Mouse (Mus musculus): ENCODE data around the gene Hddc3. TPM values are rescaled to one million over a fixed set of nuclear protein-coding genes. Genes with fewer than 3 reads are reported as not detected.

Gene Hddc3
- polyA plus RNA-seq, 1 experiment = 54.6 TPM

- H3K4me3 ChIP-seq (ENCODE audit: insufficient read depth, low read length) = no peak overlapping the region
- H3K4me1 ChIP-seq (ENCODE audit: control insufficient read depth, insufficient read depth, low read length) = peaks cover 5% of the 10 kb centered on the region; the same call in 1 of the 2 replicates
- no peak overlapping the region for H3K27ac ChIP-seq (ENCODE audit: insufficient read depth, low read length)
- TF ChIP-seq POLR2A (IDR thresholded peaks at IDR 0.05; ENCODE audit: extremely low read depth, insufficient read depth, low read length) = no peak
- TF ChIP-seq CTCF (IDR thresholded peaks at IDR 0.05; ENCODE audit: extremely low read depth, insufficient read depth, low read length) = no peak
Observed at GRCm38 (mm10) chr7:80372166-80372565, 29.3 kb downstream of the Hddc3 start.

GRCm38 (mm10) chr7:80372667-80373066 lies 29.8 kb downstream of the Hddc3 start:
- TF ChIP-seq CTCF (IDR thresholded peaks at IDR 0.05; ENCODE audit: extremely low read depth, insufficient read depth, low read length) (no peak), POLR2A (IDR thresholded peaks at IDR 0.05; ENCODE audit: extremely low read depth, insufficient read depth, low read length) (no peak)
- no peak overlapping the region for H3K27ac ChIP-seq (ENCODE audit: insufficient read depth, low read length)
- H3K4me3 ChIP-seq (ENCODE audit: insufficient read depth, low read length) = no peak overlapping the region
- peaks cover 5% of the 10 kb centered on the region; the same call in 1 of the 2 replicates for H3K4me1 ChIP-seq (ENCODE audit: control insufficient read depth, insufficient read depth, low read length)

- H3K4me1 ChIP-seq (ENCODE audit: control insufficient read depth, insufficient read depth, low read length) = peaks cover 5% of the 10 kb centered on the region; the same call in 1 of the 2 replicates
- TF ChIP-seq POLR2A (IDR thresholded peaks at IDR 0.05; ENCODE audit: extremely low read depth, insufficient read depth, low read length) = no peak
- no peak for TF ChIP-seq CTCF (IDR thresholded peaks at IDR 0.05; ENCODE audit: extremely low read depth, insufficient read depth, low read length)
- H3K27ac ChIP-seq (ENCODE audit: insufficient read depth, low read length) = no peak overlapping the region
- H3K4me3 ChIP-seq (ENCODE audit: insufficient read depth, low read length) = no peak overlapping the region
Observed at GRCm38 (mm10) chr7:80373352-80373751, 30.4 kb downstream of the Hddc3 start.

- H3K4me1 ChIP-seq (ENCODE audit: control insufficient read depth, insufficient read depth, low read length) = peaks cover 5% of the 10 kb centered on the region; the same call in 1 of the 2 replicates
- no peak overlapping the region for H3K4me3 ChIP-seq (ENCODE audit: insufficient read depth, low read length)
- TF ChIP-seq POLR2A (IDR thresholded peaks at IDR 0.05; ENCODE audit: extremely low read depth, insufficient read depth, low read length) = no peak
- TF ChIP-seq CTCF (IDR thresholded peaks at IDR 0.05; ENCODE audit: extremely low read depth, insufficient read depth, low read length) = no peak
- no peak overlapping the region for H3K27ac ChIP-seq (ENCODE audit: insufficient read depth, low read length)
Observed at GRCm38 (mm10) chr7:80373850-80374249, 30.9 kb downstream of the Hddc3 start.

GRCm38 (mm10) chr7:80374280-80374679 lies 31.4 kb downstream of the Hddc3 start:
- Histone ChIP-seq H3K4me3 (ENCODE audit: insufficient read depth, low read length) (no peak overlapping the region), H3K27ac (ENCODE audit: insufficient read depth, low read length) (no peak overlapping the region), H3K4me1 (ENCODE audit: control insufficient read depth, insufficient read depth, low read length) (peaks cover 3% of the 10 kb centered on the region; the same call in 1 of the 2 replicates)
- TF ChIP-seq POLR2A (IDR thresholded peaks at IDR 0.05; ENCODE audit: extremely low read depth, insufficient read depth, low read length) = no peak
- TF ChIP-seq CTCF (IDR thresholded peaks at IDR 0.05; ENCODE audit: extremely low read depth, insufficient read depth, low read length) = no peak

GRCm38 (mm10) chr7:80374733-80375132 lies 31.8 kb downstream of the Hddc3 start:
- TF ChIP-seq CTCF (IDR thresholded peaks at IDR 0.05; ENCODE audit: extremely low read depth, insufficient read depth, low read length) (no peak), POLR2A (IDR thresholded peaks at IDR 0.05; ENCODE audit: extremely low read depth, insufficient read depth, low read length) (no peak)
- no peak overlapping the region for H3K4me3 ChIP-seq (ENCODE audit: insufficient read depth, low read length)
- no peaks in the 10 kb centered on the region; the same call in 1 of the 2 replicates for H3K4me1 ChIP-seq (ENCODE audit: control insufficient read depth, insufficient read depth, low read length)
- no peak overlapping the region for H3K27ac ChIP-seq (ENCODE audit: insufficient read depth, low read length)

- no peak overlapping the region for H3K27ac ChIP-seq (ENCODE audit: insufficient read depth, low read length)
- H3K4me3 ChIP-seq (ENCODE audit: insufficient read depth, low read length) = no peak overlapping the region
- no peaks in the 10 kb centered on the region; the same call in 1 of the 2 replicates for H3K4me1 ChIP-seq (ENCODE audit: control insufficient read depth, insufficient read depth, low read length)
- TF ChIP-seq POLR2A (IDR thresholded peaks at IDR 0.05; ENCODE audit: extremely low read depth, insufficient read depth, low read length) (no peak), CTCF (IDR thresholded peaks at IDR 0.05; ENCODE audit: extremely low read depth, insufficient read depth, low read length) (no peak)
Observed at GRCm38 (mm10) chr7:80375376-80376039, 32.6 kb downstream of the Hddc3 start.

- TF ChIP-seq CTCF (IDR thresholded peaks at IDR 0.05; ENCODE audit: extremely low read depth, insufficient read depth, low read length) = no peak
- TF ChIP-seq POLR2A (IDR thresholded peaks at IDR 0.05; ENCODE audit: extremely low read depth, insufficient read depth, low read length) = no peak
- H3K4me1 ChIP-seq (ENCODE audit: control insufficient read depth, insufficient read depth, low read length) = no peaks in the 10 kb centered on the region; the same call in 1 of the 2 replicates
- H3K27ac ChIP-seq (ENCODE audit: insufficient read depth, low read length) = no peak overlapping the region
- no peak overlapping the region for H3K4me3 ChIP-seq (ENCODE audit: insufficient read depth, low read length)
Observed at GRCm38 (mm10) chr7:80376192-80376591, 33.3 kb downstream of the Hddc3 start.

GRCm38 (mm10) chr7:80377471-80377870 lies 34.6 kb downstream of the Hddc3 start:
- H3K4me3 ChIP-seq (ENCODE audit: insufficient read depth, low read length) = no peak overlapping the region
- no peaks in the 10 kb centered on the region for H3K4me1 ChIP-seq (ENCODE audit: control insufficient read depth, insufficient read depth, low read length)
- H3K27ac ChIP-seq (ENCODE audit: insufficient read depth, low read length) = no peak overlapping the region
- TF ChIP-seq CTCF (IDR thresholded peaks at IDR 0.05; ENCODE audit: extremely low read depth, insufficient read depth, low read length) (peak; percentile 94), POLR2A (IDR thresholded peaks at IDR 0.05; ENCODE audit: extremely low read depth, insufficient read depth, low read length) (no peak)

- Histone ChIP-seq H3K4me3 (ENCODE audit: insufficient read depth, low read length) (no peak overlapping the region), H3K4me1 (ENCODE audit: control insufficient read depth, insufficient read depth, low read length) (no peaks in the 10 kb centered on the region), H3K27ac (ENCODE audit: insufficient read depth, low read length) (no peak overlapping the region)
- no peak; the same call in 1 of the 2 replicates for TF ChIP-seq CTCF (IDR thresholded peaks at IDR 0.05; ENCODE audit: extremely low read depth, insufficient read depth, low read length)
- no peak for TF ChIP-seq POLR2A (IDR thresholded peaks at IDR 0.05; ENCODE audit: extremely low read depth, insufficient read depth, low read length)
Observed at GRCm38 (mm10) chr7:80379531-80379930, 36.6 kb downstream of the Hddc3 start.

Data from cortical plate, adult 2 months (tissue).